Mouse (Mus musculus) brain, embryonic 14.5 days (tissue): Measurements from ENCODE around the gene Tbc1d5.

Experiments
- CTCF ChIP-seq: fragments of 200-500 bp; IDR thresholded peaks from 2 replicates; pipeline ENCODE4 v1.5.1; 2012; ENCODE audit warnings: inconsistent platforms, mild to moderate bottlenecking, moderate library complexity, borderline replicate concordance; ENCODE audit not compliant: insufficient read depth, insufficient read length; ENCODE audit errors: extremely low read depth
- POLR2A ChIP-seq: fragments of 200-500 bp; IDR thresholded peaks from 2 replicates; pipeline ENCODE4 v1.6.1; 2012; ENCODE audit warnings: mild to moderate bottlenecking, inconsistent platforms, borderline replicate concordance; ENCODE audit not compliant: poor library complexity, insufficient read depth, insufficient read length, severe bottlenecking; ENCODE audit errors: extremely low read depth

GRCm38 (mm10) chr17:50753356-50754138 is 425.6 kb downstream of the Tbc1d5 start:
- TF ChIP-seq CTCF (no peak), POLR2A (no peak)
